Mouse (Mus musculus) MEL (cell line): ENCODE data around the gene Gm4450. TPM values are rescaled to one million over a fixed set of nuclear protein-coding genes. Genes with fewer than 3 reads are reported as not detected.

Experiments
- DNase-seq: peaks from one replicate; pipeline ENCODE4 v3.0.0; 2011; ENCODE audit warnings: low read depth, low spot score
- H3K27ac ChIP-seq: 2 replicates; pipeline ENCODE4 v1.5.1; 2012; ENCODE audit warnings: low read depth, mild to moderate bottlenecking, control low read depth, low read length, moderate library complexity; ENCODE audit not compliant: control insufficient read depth
- H3K27me3 ChIP-seq, 2 experiments: fragments of 150-350 bp in 1 of 2; sonication (generic) in 1 of 2; 2 replicates each; pipeline ENCODE4 v1.6.1; 2012; ENCODE audit warnings: low read length in 2 of 2, mild to moderate bottlenecking in 2 of 2, improper control_type of control experiment in 1 of 2, moderate library complexity in 1 of 2; ENCODE audit not compliant: insufficient read depth in 2 of 2, control insufficient read depth in 1 of 2
- H3K36me3 ChIP-seq, 2 experiments: 2 replicates each; pipeline ENCODE4 v1.6.1; 2012 to 2014; ENCODE audit warnings: low read length in 2 of 2, improper control_type of control experiment in 1 of 2, inconsistent platforms in 1 of 2, mild to moderate bottlenecking in 1 of 2; ENCODE audit not compliant: insufficient read depth in 2 of 2, control insufficient read depth in 1 of 2
- H3K4me1 ChIP-seq, 2 experiments: fragments of 150-350 bp in 1 of 2; sonication (generic) in 1 of 2; 2 replicates each; pipeline ENCODE4 v1.6.1; 2012; ENCODE audit warnings: low read length in 2 of 2, improper control_type of control experiment in 1 of 2, mild to moderate bottlenecking in 1 of 2; ENCODE audit not compliant: insufficient read depth in 2 of 2, control insufficient read depth in 1 of 2
- H3K4me3 ChIP-seq, 2 experiments: fragments of 150-350 bp in 1 of 2; sonication (generic) in 1 of 2; 2 replicates each; pipeline ENCODE4 v1.5.1; 2012; ENCODE audit warnings: low read depth in 2 of 2, low read length in 2 of 2, mild to moderate bottlenecking in 2 of 2, moderate library complexity in 2 of 2, control low read depth in 1 of 2, improper control_type of control experiment in 1 of 2; ENCODE audit not compliant: control insufficient read depth in 1 of 2, insufficient read depth in 1 of 2
- H3K79me2 ChIP-seq: 2 replicates; pipeline ENCODE4 v1.6.1; 2012; ENCODE audit warnings: mild to moderate bottlenecking, low read length, moderate library complexity; ENCODE audit not compliant: control insufficient read depth, poor library complexity, insufficient read depth
- H3K9ac ChIP-seq: 2 replicates; pipeline ENCODE4 v1.6.1; 2012; ENCODE audit warnings: low read depth, mild to moderate bottlenecking, control low read depth, low read length, moderate library complexity; ENCODE audit not compliant: control insufficient read depth, poor library complexity, severe bottlenecking
- H3K9me3 ChIP-seq: fragments of 150-350 bp; sonication (generic); replicated peaks from 2 replicates; pipeline ENCODE4 v1.6.1; 2012; ENCODE audit warnings: mild to moderate bottlenecking, low read length, improper control_type of control experiment, moderate library complexity; ENCODE audit not compliant: insufficient read depth
- BHLHE40 ChIP-seq: IDR thresholded peaks from 2 replicates; pipeline ENCODE4 v1.6.1; 2012; ENCODE audit warnings: low read depth, mild to moderate bottlenecking, inconsistent platforms, low read length, improper control_type of control experiment, borderline replicate concordance
- CHD1 ChIP-seq: IDR thresholded peaks from 2 replicates; pipeline ENCODE4 v1.6.1; 2012; ENCODE audit warnings: low read depth, mild to moderate bottlenecking, inconsistent platforms, low read length, improper control_type of control experiment
- E2F4 ChIP-seq: IDR thresholded peaks from 2 replicates; pipeline ENCODE4 v1.6.1; 2011; ENCODE audit warnings: low read depth, low read length, improper control_type of control experiment, borderline replicate concordance
- ELF1 ChIP-seq: IDR thresholded peaks from 2 replicates; pipeline ENCODE4 v1.6.1; 2014; ENCODE audit warnings: low read depth, mild to moderate bottlenecking, inconsistent platforms, low read length, improper control_type of control experiment, moderate library complexity
- EP300 ChIP-seq, 2 experiments: IDR thresholded peaks; 2 replicates each; pipeline ENCODE4 v1.6.1; 2011; ENCODE audit warnings: improper control_type of control experiment in 2 of 2, low read length in 2 of 2, low read depth in 1 of 2, mild to moderate bottlenecking in 1 of 2
- GABPA ChIP-seq: IDR thresholded peaks from 2 replicates; pipeline ENCODE4 v1.6.1; 2012; ENCODE audit warnings: low read depth, mild to moderate bottlenecking, inconsistent platforms, low read length, improper control_type of control experiment, moderate library complexity
- GATA1 ChIP-seq: IDR thresholded peaks from 2 replicates; pipeline ENCODE4 v1.6.1; 2011; ENCODE audit warnings: low read depth, low read length, improper control_type of control experiment
- MAFK ChIP-seq: IDR thresholded peaks from 2 replicates; pipeline ENCODE4 v1.6.1; 2011; ENCODE audit warnings: low read depth, mild to moderate bottlenecking, low read length, improper control_type of control experiment, borderline replicate concordance
- MAX ChIP-seq: IDR thresholded peaks from 2 replicates; pipeline ENCODE4 v1.6.1; 2011; ENCODE audit warnings: low read length, improper control_type of control experiment
- MEF2A ChIP-seq: IDR thresholded peaks from 2 replicates; pipeline ENCODE4 v1.6.1; 2014; ENCODE audit warnings: low read depth, mild to moderate bottlenecking, inconsistent platforms, low read length, improper control_type of control experiment; ENCODE audit not compliant: poor library complexity, insufficient replicate concordance, severe bottlenecking; ENCODE audit errors: extremely low read depth
- MXI1 ChIP-seq: IDR thresholded peaks from 2 replicates; pipeline ENCODE4 v1.6.1; 2011; ENCODE audit warnings: mild to moderate bottlenecking, low read depth, low read length, improper control_type of control experiment
- NRF1 ChIP-seq: IDR thresholded peaks from 2 replicates; pipeline ENCODE4 v1.6.1; 2014; ENCODE audit warnings: low read depth, mild to moderate bottlenecking, inconsistent platforms, low read length, improper control_type of control experiment, moderate library complexity; ENCODE audit not compliant: poor library complexity, insufficient read depth, severe bottlenecking
- POLR2A ChIP-seq, 2 experiments: IDR thresholded peaks; 2 replicates each; pipeline ENCODE4 v1.6.1; 2011 to 2012; ENCODE audit warnings: low read length in 2 of 2, mild to moderate bottlenecking in 2 of 2, control low read depth in 1 of 2, improper control_type of control experiment in 1 of 2, low read depth in 1 of 2, moderate library complexity in 1 of 2; ENCODE audit not compliant: control insufficient read depth in 1 of 2, insufficient read depth in 1 of 2, poor library complexity in 1 of 2
- RCOR1 ChIP-seq: IDR thresholded peaks from 2 replicates; pipeline ENCODE4 v1.6.1; 2012; ENCODE audit warnings: low read depth, mild to moderate bottlenecking, inconsistent platforms, low read length, improper control_type of control experiment
- SIN3A ChIP-seq: IDR thresholded peaks from 2 replicates; pipeline ENCODE4 v1.6.1; 2012; ENCODE audit warnings: low read length, improper control_type of control experiment, inconsistent platforms
- SMC3 ChIP-seq: IDR thresholded peaks from 2 replicates; pipeline ENCODE4 v1.6.1; 2011; ENCODE audit warnings: low read depth, low read length, improper control_type of control experiment
- USF2 ChIP-seq, 2 experiments: IDR thresholded peaks; 2 replicates each; pipeline ENCODE4 v1.6.1; 2011 to 2012; ENCODE audit warnings: improper control_type of control experiment in 2 of 2, low read length in 2 of 2, borderline replicate concordance in 1 of 2, inconsistent platforms in 1 of 2, low read depth in 1 of 2, mild to moderate bottlenecking in 1 of 2; ENCODE audit not compliant: insufficient read depth in 1 of 2
- ZC3H11A ChIP-seq: IDR thresholded peaks from 2 replicates; pipeline ENCODE4 v1.6.1; 2012; ENCODE audit warnings: low read depth, mild to moderate bottlenecking, inconsistent platforms, low read length, improper control_type of control experiment
- ZKSCAN1 ChIP-seq: IDR thresholded peaks from 2 replicates; pipeline ENCODE4 v1.6.1; 2012; ENCODE audit warnings: low read depth, mild to moderate bottlenecking, inconsistent platforms, low read length, improper control_type of control experiment, moderate library complexity
- ZMIZ1 ChIP-seq: IDR thresholded peaks from 2 replicates; pipeline ENCODE4 v1.6.1; 2012; ENCODE audit warnings: low read depth, mild to moderate bottlenecking, inconsistent platforms, low read length, improper control_type of control experiment, moderate library complexity
- polyA plus RNA-seq, 2 experiments: library from polyadenylated mRNA; stranded (reverse) in 1 of 2; unstranded in 1 of 2; fragments of >175 nt in 1 of 2; fragments of >200 nt in 1 of 2; gene quantifications; 2 replicates each; pipeline versions ENCODE4 v1.2.1 to v1.2.4; 2012; ENCODE audit warnings: low replicate concordance in 2 of 2, low read depth in 1 of 2; ENCODE audit not compliant: insufficient read length in 2 of 2, insufficient read depth in 1 of 2, missing spikeins in 1 of 2
- total RNA-seq: library from RNA; depleted of rRNA; stranded (reverse); fragments of 300-350 nt; gene quantifications from 2 replicates; pipeline ENCODE4 v1.2.3, GENCODE M21; 2012

Gm4450 gene
- total and polyA plus RNA-seq, 3 experiments: not detected

DNA sequence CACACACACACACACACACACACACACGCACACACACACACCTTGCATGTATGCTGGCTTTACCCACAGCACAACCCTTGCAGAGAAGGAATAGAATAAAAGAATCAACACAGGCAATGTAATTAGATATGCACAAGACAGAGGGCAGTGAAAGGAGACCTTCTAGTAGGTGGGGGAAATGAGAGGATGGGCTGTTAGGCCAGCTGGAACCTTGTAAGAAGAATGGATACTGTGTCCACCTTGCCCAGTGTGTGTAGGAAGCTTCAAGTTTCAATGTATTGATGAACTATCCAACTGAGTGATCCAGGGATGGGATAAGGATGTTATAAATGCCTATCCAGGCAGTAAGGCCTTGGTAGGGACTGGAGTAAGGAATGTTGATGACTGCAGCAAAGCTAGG, 21.9 kb downstream of the Gm4450 start:
- no peak overlapping the region for H3K27ac ChIP-seq
- no peak for TF ChIP-seq BHLHE40
- no peak for TF ChIP-seq ZKSCAN1
- TF ChIP-seq SMC3: no peak
- TF ChIP-seq USF2 (IDR thresholded peaks at IDR 0.05; ENCODE audit: borderline replicate concordance in 1 of 2, insufficient read depth in 1 of 2, low read depth in 1 of 2, low read length in 2 of 2): no peak
- TF ChIP-seq MEF2A: no peak
- no peak for TF ChIP-seq RCOR1
- no peak for TF ChIP-seq EP300 (IDR thresholded peaks at IDR 0.05; ENCODE audit: low read depth in 1 of 2, low read length in 2 of 2)
- TF ChIP-seq MAX: no peak
- no peak for TF ChIP-seq NRF1
- no peaks in the 10 kb centered on the region for H3K79me2 ChIP-seq
- H3K36me3 ChIP-seq: no peaks in the 10 kb centered on the region
- H3K4me1 ChIP-seq: no peaks in the 10 kb centered on the region
- H3K9me3 ChIP-seq: no peaks in the 10 kb centered on the region
- H3K4me3 ChIP-seq: no peak overlapping the region
- no peak for DNase-seq
- no peak overlapping the region for H3K9ac ChIP-seq
- 0 out of 4 replicates have a peak, but pooled peaks cover 0 to 2% of the 10 kb centered on the region in 2 experiments for H3K27me3 ChIP-seq

DNA sequence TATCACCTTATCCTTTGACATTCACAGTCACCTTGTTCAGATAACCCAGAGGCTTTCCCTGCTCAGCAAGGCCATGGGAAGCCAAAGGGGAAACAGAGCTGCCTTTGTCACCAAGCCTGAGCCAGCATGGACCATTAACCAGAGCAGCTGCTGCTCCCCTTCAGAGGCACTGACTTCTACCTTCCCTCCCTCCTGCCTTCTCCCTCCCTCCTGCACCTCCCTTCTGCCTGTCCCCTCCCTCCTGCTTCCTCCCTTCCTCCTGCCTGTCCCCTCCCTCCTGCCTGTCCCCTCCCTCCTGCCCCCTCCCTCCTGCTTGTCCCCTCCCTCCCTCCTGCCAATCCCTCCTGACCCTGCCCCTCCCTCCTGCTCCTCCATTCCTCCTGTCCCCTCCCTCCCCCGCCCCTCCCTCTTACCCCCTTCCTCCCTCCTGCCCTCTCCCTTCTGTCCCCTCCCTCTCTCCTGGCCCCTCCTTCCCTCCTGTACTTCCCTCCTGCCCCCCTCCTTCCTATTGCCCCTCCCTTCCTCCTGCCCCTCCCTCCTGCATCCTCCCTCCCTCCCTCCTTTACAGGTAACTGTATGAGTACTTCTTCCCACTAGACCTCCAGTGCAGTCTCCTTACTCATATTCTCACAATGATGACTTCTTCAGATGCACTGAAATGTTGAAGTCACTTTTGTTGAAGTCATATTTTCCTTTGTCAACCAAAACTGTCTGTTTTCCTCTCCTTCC, 22.7 kb downstream of the Gm4450 start:
- no peaks in the 10 kb centered on the region for H3K36me3 ChIP-seq
- H3K79me2 ChIP-seq: no peaks in the 10 kb centered on the region
- no peaks in the 10 kb centered on the region for H3K9me3 ChIP-seq
- H3K9ac ChIP-seq: no peak overlapping the region
- peaks cover 2 to 3% of the 10 kb centered on the region in 2 experiments; a peak in 2 of 4 replicates for H3K27me3 ChIP-seq
- H3K4me3 ChIP-seq: no peak overlapping the region
- no peak overlapping the region for H3K27ac ChIP-seq
- no peak for TF ChIP-seq ZC3H11A
- no peak for TF ChIP-seq SMC3
- no peak for TF ChIP-seq MXI1
- TF ChIP-seq GABPA: no peak
- TF ChIP-seq CHD1: no peak
- no peak for TF ChIP-seq EP300 (IDR thresholded peaks at IDR 0.05; ENCODE audit: low read depth in 1 of 2, low read length in 2 of 2)
- no peak for TF ChIP-seq E2F4
- no peak for TF ChIP-seq MEF2A
- TF ChIP-seq ELF1: no peak
- no peak for TF ChIP-seq NRF1
- no peak for TF ChIP-seq USF2 (IDR thresholded peaks at IDR 0.05; ENCODE audit: borderline replicate concordance in 1 of 2, insufficient read depth in 1 of 2, low read depth in 1 of 2, low read length in 2 of 2)
- TF ChIP-seq ZMIZ1: no peak
- no peak for TF ChIP-seq SIN3A
- no peak for TF ChIP-seq GATA1
- TF ChIP-seq POLR2A (IDR thresholded peaks at IDR 0.05; ENCODE audit: control insufficient read depth in 1 of 2, insufficient read depth in 1 of 2, low read depth in 1 of 2, low read length in 2 of 2, poor library complexity in 1 of 2): no peak
- TF ChIP-seq MAFK: no peak
- no peak for DNase-seq
- no peaks in the 10 kb centered on the region for H3K4me1 ChIP-seq
